Mouse (Mus musculus): ENCODE measurements around the gene Myl4. TPM values are rescaled to one million over a fixed set of nuclear protein-coding genes. Genes with fewer than 3 reads are reported as not detected.

The Myl4 gene
- polyA plus RNA-seq, 1 experiment from 2014 or later = 6.0 TPM

GRCm38 (mm10) chr11:104576772-104577612 is 26.5 kb downstream of the Myl4 start:
- H3K27me3 ChIP-seq (ENCODE audit: control insufficient read depth, insufficient read depth, low read length) = no peaks in the 10 kb centered on the region
- H3K9me3 ChIP-seq (ENCODE audit: control insufficient read depth, low read length) = no peaks in the 10 kb centered on the region
- WGBS = 40% methylated on average over 10 of the region's 10 CpGs
- H3K27ac ChIP-seq (replicated peaks; ENCODE audit: low read depth, low read length) = no peak overlapping the region
- ATAC-seq (ENCODE audit: insufficient number of reproducible peaks, low FRiP score, low TSS enrichment, low read depth) (no peak), DNase-seq (ENCODE audit: low spot score) (no peak)
- H3K36me3 ChIP-seq (ENCODE audit: control insufficient read depth, insufficient read depth, low read length) = no peaks in the 10 kb centered on the region
- no peak overlapping the region for H3K4me2 ChIP-seq (ENCODE audit: low read depth, severe bottlenecking)
- 0 out of 2 replicates have a peak, but pooled peaks cover 4% of the 10 kb centered on the region for H3K4me1 ChIP-seq (ENCODE audit: control insufficient read depth, insufficient read depth, low read length)
- no peak overlapping the region for H3K9ac ChIP-seq (ENCODE audit: low read length)
- no peak overlapping the region for H3K4me3 ChIP-seq (ENCODE audit: low read depth, low read length)

GRCm38 (mm10) chr11:104578074-104578473 is 27.6 kb downstream of the Myl4 start:
- Histone ChIP-seq H3K9me3 (ENCODE audit: control insufficient read depth, low read length) (no peaks in the 10 kb centered on the region), H3K9ac (ENCODE audit: low read length) (no peak overlapping the region), H3K4me3 (ENCODE audit: low read depth, low read length) (no peak overlapping the region), H3K4me1 (ENCODE audit: control insufficient read depth, insufficient read depth, low read length) (0 out of 2 replicates have a peak, but pooled peaks cover 4% of the 10 kb centered on the region), H3K4me2 (ENCODE audit: low read depth, severe bottlenecking) (no peak overlapping the region), H3K36me3 (ENCODE audit: control insufficient read depth, insufficient read depth, low read length) (no peaks in the 10 kb centered on the region), H3K27me3 (ENCODE audit: control insufficient read depth, insufficient read depth, low read length) (no peaks in the 10 kb centered on the region), H3K27ac (replicated peaks; ENCODE audit: low read depth, low read length) (no peak overlapping the region)
- WGBS = 25% methylated on average over 5 of the region's 5 CpGs
- DNase-seq (ENCODE audit: low spot score) (no peak), ATAC-seq (ENCODE audit: insufficient number of reproducible peaks, low FRiP score, low TSS enrichment, low read depth) (no peak)

GRCm38 (mm10) chr11:104579084-104579483 is 28.6 kb downstream of the Myl4 start:
- 87% methylated on average over 9 of the region's 9 CpGs for WGBS
- no peak overlapping the region for H3K27ac ChIP-seq (replicated peaks; ENCODE audit: low read depth, low read length)
- no peak for ATAC-seq (ENCODE audit: insufficient number of reproducible peaks, low FRiP score, low TSS enrichment, low read depth)

GRCm38 (mm10) chr11:104579575-104579974 is 29.1 kb downstream of the Myl4 start:
- Histone ChIP-seq H3K36me3 (ENCODE audit: control insufficient read depth, insufficient read depth, low read length) (no peaks in the 10 kb centered on the region), H3K4me1 (ENCODE audit: control insufficient read depth, insufficient read depth, low read length) (0 out of 2 replicates have a peak, but pooled peaks cover 4% of the 10 kb centered on the region), H3K27me3 (ENCODE audit: control insufficient read depth, insufficient read depth, low read length) (no peaks in the 10 kb centered on the region), H3K27ac (replicated peaks; ENCODE audit: low read depth, low read length) (no peak overlapping the region), H3K9me3 (ENCODE audit: control insufficient read depth, low read length) (no peaks in the 10 kb centered on the region), H3K4me3 (ENCODE audit: low read depth, low read length) (no peak overlapping the region), H3K4me2 (ENCODE audit: low read depth, severe bottlenecking) (no peak overlapping the region), H3K9ac (ENCODE audit: low read length) (no peak overlapping the region)
- ATAC-seq (ENCODE audit: insufficient number of reproducible peaks, low FRiP score, low TSS enrichment, low read depth) (no peak), DNase-seq (ENCODE audit: low spot score) (no peak)
- 91% methylated on average over 8 of the region's 8 CpGs for WGBS

More at GRCm38 (mm10) chr11:104579084-104579483, 28.6 kb downstream of the Myl4 start:
- Histone ChIP-seq H3K4me1 (ENCODE audit: control insufficient read depth, insufficient read depth, low read length) (0 out of 2 replicates have a peak, but pooled peaks cover 4% of the 10 kb centered on the region), H3K4me2 (ENCODE audit: low read depth, severe bottlenecking) (no peak overlapping the region), H3K9me3 (ENCODE audit: control insufficient read depth, low read length) (no peaks in the 10 kb centered on the region), H3K4me3 (ENCODE audit: low read depth, low read length) (no peak overlapping the region), H3K27me3 (ENCODE audit: control insufficient read depth, insufficient read depth, low read length) (no peaks in the 10 kb centered on the region), H3K36me3 (ENCODE audit: control insufficient read depth, insufficient read depth, low read length) (no peaks in the 10 kb centered on the region), H3K9ac (ENCODE audit: low read length) (no peak overlapping the region)
- no peak for DNase-seq (ENCODE audit: low spot score)

GRCm38 (mm10) chr11:104580091-104580490 is 29.6 kb downstream of the Myl4 start:
- H3K9me3 ChIP-seq (ENCODE audit: control insufficient read depth, low read length) = no peaks in the 10 kb centered on the region
- no peak overlapping the region for H3K4me3 ChIP-seq (ENCODE audit: low read depth, low read length)
- no peak overlapping the region for H3K9ac ChIP-seq (ENCODE audit: low read length)
- H3K36me3 ChIP-seq (ENCODE audit: control insufficient read depth, insufficient read depth, low read length) = no peaks in the 10 kb centered on the region
- no peak overlapping the region for H3K27ac ChIP-seq (replicated peaks; ENCODE audit: low read depth, low read length)
- 0 out of 2 replicates have a peak, but pooled peaks cover 4% of the 10 kb centered on the region for H3K4me1 ChIP-seq (ENCODE audit: control insufficient read depth, insufficient read depth, low read length)
- WGBS = 82% methylated on average over 6 of the region's 6 CpGs
- DNase-seq (ENCODE audit: low spot score) (no peak), ATAC-seq (ENCODE audit: insufficient number of reproducible peaks, low FRiP score, low TSS enrichment, low read depth) (no peak)
- no peak overlapping the region for H3K4me2 ChIP-seq (ENCODE audit: low read depth, severe bottlenecking)
- no peaks in the 10 kb centered on the region for H3K27me3 ChIP-seq (ENCODE audit: control insufficient read depth, insufficient read depth, low read length)

- Histone ChIP-seq H3K4me2 (ENCODE audit: low read depth, severe bottlenecking) (no peak overlapping the region), H3K4me3 (ENCODE audit: low read depth, low read length) (no peak overlapping the region), H3K4me1 (ENCODE audit: control insufficient read depth, insufficient read depth, low read length) (0 out of 2 replicates have a peak, but pooled peaks cover 4% of the 10 kb centered on the region), H3K27me3 (ENCODE audit: control insufficient read depth, insufficient read depth, low read length) (no peaks in the 10 kb centered on the region), H3K27ac (replicated peaks; ENCODE audit: low read depth, low read length) (no peak overlapping the region), H3K9ac (ENCODE audit: low read length) (no peak overlapping the region), H3K9me3 (ENCODE audit: control insufficient read depth, low read length) (no peaks in the 10 kb centered on the region), H3K36me3 (ENCODE audit: control insufficient read depth, insufficient read depth, low read length) (no peaks in the 10 kb centered on the region)
- WGBS = 85% methylated on average over 5 of the region's 5 CpGs
- no peak for DNase-seq (ENCODE audit: low spot score)
- no peak for ATAC-seq (ENCODE audit: insufficient number of reproducible peaks, low FRiP score, low TSS enrichment, low read depth)
These were observed 30.1 kb downstream of the Myl4 start for GRCm38 (mm10) chr11:104580606-104581005.

GRCm38 (mm10) chr11:104581446-104582307 is 31.2 kb downstream of the Myl4 start:
- DNase-seq (ENCODE audit: low spot score) (no peak), ATAC-seq (ENCODE audit: insufficient number of reproducible peaks, low FRiP score, low TSS enrichment, low read depth) (no peak)
- Histone ChIP-seq H3K36me3 (ENCODE audit: control insufficient read depth, insufficient read depth, low read length) (no peaks in the 10 kb centered on the region), H3K27me3 (ENCODE audit: control insufficient read depth, insufficient read depth, low read length) (no peaks in the 10 kb centered on the region), H3K9me3 (ENCODE audit: control insufficient read depth, low read length) (no peaks in the 10 kb centered on the region), H3K4me2 (ENCODE audit: low read depth, severe bottlenecking) (no peak overlapping the region), H3K9ac (ENCODE audit: low read length) (no peak overlapping the region), H3K4me1 (ENCODE audit: control insufficient read depth, insufficient read depth, low read length) (0 out of 2 replicates have a peak, but pooled peaks cover 4% of the 10 kb centered on the region), H3K4me3 (ENCODE audit: low read depth, low read length) (no peak overlapping the region), H3K27ac (replicated peaks; ENCODE audit: low read depth, low read length) (no peak overlapping the region)
- 67% methylated on average over 18 of the region's 18 CpGs for WGBS

- no peak overlapping the region for H3K4me2 ChIP-seq (ENCODE audit: low read depth, severe bottlenecking)
- 95% methylated on average over 2 of the region's 2 CpGs for WGBS
- no peak for ATAC-seq (ENCODE audit: insufficient number of reproducible peaks, low FRiP score, low TSS enrichment, low read depth)
- DNase-seq (ENCODE audit: low spot score) = no peak
- H3K27me3 ChIP-seq (ENCODE audit: control insufficient read depth, insufficient read depth, low read length) = no peaks in the 10 kb centered on the region
- no peak overlapping the region for H3K27ac ChIP-seq (replicated peaks; ENCODE audit: low read depth, low read length)
- no peak overlapping the region for H3K4me3 ChIP-seq (ENCODE audit: low read depth, low read length)
- no peaks in the 10 kb centered on the region for H3K9me3 ChIP-seq (ENCODE audit: control insufficient read depth, low read length)
- H3K36me3 ChIP-seq (ENCODE audit: control insufficient read depth, insufficient read depth, low read length) = no peaks in the 10 kb centered on the region
- no peak overlapping the region for H3K9ac ChIP-seq (ENCODE audit: low read length)
- H3K4me1 ChIP-seq (ENCODE audit: control insufficient read depth, insufficient read depth, low read length) = 0 out of 2 replicates have a peak, but pooled peaks cover 4% of the 10 kb centered on the region
These were observed 31.8 kb downstream of the Myl4 start for GRCm38 (mm10) chr11:104582308-104582606.
